Mouse (Mus musculus): Measurements from ENCODE around the gene Fate1. TPM values are rescaled to one million over a fixed set of nuclear protein-coding genes. Genes with fewer than 3 reads are reported as not detected.

Fate1 gene
- total RNA-seq, 4 experiments from 2014 or later: not detected

Other genes starting within 250 kb of the Fate1 start
- gene Vma21, start 157.1 kb upstream of the Fate1 start, total RNA-seq (2022): 10 to 100 TPM; 15.0 to 20.4 (median 18.7) TPM
- gene Gm1141, start 52.0 kb upstream of the Fate1 start, total RNA-seq (2022): not detected
- gene Prrg3, start 10.4 kb upstream of the Fate1 start, total RNA-seq (2022): 1 to 10 TPM; 4.0 to 7.3 (median 5.3) TPM
- not detected for gene Cnga2, start 18.9 kb downstream of the Fate1 start, total RNA-seq (2022)
- not detected for gene Magea4, start 249.0 kb downstream of the Fate1 start, total RNA-seq (2022)

Measured in heart, adult 8-10 months (tissue).